Mouse (Mus musculus): ENCODE measurements around the gene Vasn. TPM values are rescaled to one million over a fixed set of nuclear protein-coding genes. Genes with fewer than 3 reads are reported as not detected.

Gene Vasn
- polyA plus RNA-seq, 1 experiment from 2014 or later, result 18.0 TPM

DNA sequence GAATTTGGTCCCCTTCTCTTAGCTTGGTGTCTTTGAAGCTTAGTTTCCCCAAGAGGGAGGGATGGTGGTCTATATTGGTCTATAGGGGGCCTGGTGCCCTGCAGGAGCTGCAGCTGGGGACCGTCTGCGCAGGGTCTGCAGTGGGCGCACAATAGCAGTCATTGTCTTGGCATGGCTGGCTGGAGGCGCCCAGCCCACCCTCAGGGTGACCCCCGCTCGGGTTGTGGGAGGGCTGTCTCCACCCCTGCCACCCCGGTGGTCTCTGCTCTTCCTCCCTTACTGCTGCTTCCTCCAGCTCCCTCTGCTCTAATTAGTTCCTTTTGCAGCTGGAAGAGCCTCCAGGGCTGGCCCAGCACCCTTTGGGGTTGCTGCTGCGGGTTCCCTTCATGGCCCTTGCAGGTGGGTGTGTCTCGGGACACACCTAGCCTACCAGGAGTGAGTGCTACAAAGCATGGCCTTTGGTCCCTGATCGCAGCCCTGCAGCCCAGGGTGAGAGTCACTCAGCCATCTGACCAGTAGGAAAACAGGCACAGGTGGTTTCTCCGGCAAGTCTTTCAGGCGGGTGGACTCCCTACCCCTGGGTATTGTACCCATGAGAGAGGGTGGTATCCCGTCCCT lies 34.1 kb upstream of the Vasn start:
- Histone ChIP-seq H3K9ac (replicated peaks; ENCODE audit: low read depth) (no peak overlapping the region), H3K4me3 (ENCODE audit: low read depth, low read length) (no peak overlapping the region), H3K4me2 (replicated peaks; ENCODE audit: low read depth, low read length) (no peak overlapping the region), H3K27me3 (replicated peaks; ENCODE audit: insufficient read depth, low read length) (no peaks in the 10 kb centered on the region), H3K4me1 (ENCODE audit: insufficient read depth, low read depth, low read length) (peaks cover 28% of the 10 kb centered on the region; the same call in 1 of the 2 replicates), H3K27ac (ENCODE audit: low read length) (peak overlapping the region; percentile 64), H3K9me3 (ENCODE audit: low read length) (no peaks in the 10 kb centered on the region), H3K36me3 (ENCODE audit: insufficient read depth, low read length) (no peaks in the 10 kb centered on the region)
- no peak for TF ChIP-seq CTCF (IDR thresholded peaks at IDR 0.05)
- no peak for TF ChIP-seq EP300 (IDR thresholded peaks at IDR 0.05)
- no peak for DNase-seq (ENCODE audit: low spot score)
- ATAC-seq, result no peak
- WGBS, result 60% methylated on average over 13 of the region's 13 CpGs

DNA sequence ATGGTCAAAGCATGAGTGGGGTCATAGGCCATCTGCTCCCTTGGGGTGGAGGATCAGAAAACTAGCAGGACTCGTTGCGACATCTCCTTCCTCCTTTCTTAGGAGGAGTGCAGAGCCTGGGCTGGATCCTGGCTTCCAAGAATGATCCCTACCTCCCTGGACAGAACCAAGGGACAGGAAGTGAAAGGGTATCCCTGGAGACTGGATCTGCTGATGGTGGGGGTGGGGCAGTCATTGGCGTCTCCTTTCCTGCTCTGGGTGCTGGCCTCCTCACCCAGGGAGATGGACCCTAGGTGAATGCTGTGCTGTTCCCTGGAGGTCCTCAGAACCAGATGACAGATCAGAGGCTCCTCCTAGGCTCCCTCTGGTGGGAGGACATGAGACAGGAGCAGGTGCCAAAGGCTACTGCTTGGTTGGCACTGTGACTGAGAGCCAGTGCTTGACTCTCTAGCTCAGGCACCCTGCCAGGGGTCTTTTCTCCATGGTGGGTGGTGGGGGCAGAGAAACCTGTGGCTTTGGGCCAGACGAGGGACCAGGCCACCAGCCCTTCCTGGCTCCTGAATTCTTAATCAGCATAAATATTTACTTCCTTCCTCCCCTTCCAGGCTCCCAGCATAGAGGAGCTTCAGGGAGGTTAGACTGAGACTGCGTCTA lies 33.2 kb upstream of the Vasn start:
- Histone ChIP-seq H3K27ac (ENCODE audit: low read length) (peak overlapping the region; percentile 64), H3K9me3 (ENCODE audit: low read length) (no peaks in the 10 kb centered on the region), H3K4me3 (ENCODE audit: low read depth, low read length) (no peak overlapping the region), H3K36me3 (ENCODE audit: insufficient read depth, low read length) (0 out of 2 replicates have a peak, but pooled peaks cover 5% of the 10 kb centered on the region), H3K4me1 (ENCODE audit: insufficient read depth, low read depth, low read length) (peaks cover 28% of the 10 kb centered on the region; the same call in 1 of the 2 replicates), H3K9ac (replicated peaks; ENCODE audit: low read depth) (no peak overlapping the region), H3K4me2 (replicated peaks; ENCODE audit: low read depth, low read length) (no peak overlapping the region), H3K27me3 (replicated peaks; ENCODE audit: insufficient read depth, low read length) (no peaks in the 10 kb centered on the region)
- 7% methylated on average over 5 of the region's 5 CpGs for WGBS
- ATAC-seq (peak; percentile 62), DNase-seq (ENCODE audit: low spot score) (peak; percentile 76)
- peak; percentile 78 for TF ChIP-seq CTCF (IDR thresholded peaks at IDR 0.05)
- peak; percentile 74 for TF ChIP-seq EP300 (IDR thresholded peaks at IDR 0.05)

GRCm38 (mm10) chr16:4607818-4608531 lies 31.8 kb upstream of the Vasn start:
- 40% methylated on average over 9 of the region's 9 CpGs for WGBS
- no peak overlapping the region for H3K4me3 ChIP-seq (ENCODE audit: low read depth, low read length)
- TF ChIP-seq EP300 (IDR thresholded peaks at IDR 0.05) (no peak), CTCF (IDR thresholded peaks at IDR 0.05) (peak; percentile 98)
- H3K36me3 ChIP-seq (ENCODE audit: insufficient read depth, low read length), result 0 out of 2 replicates have a peak, but pooled peaks cover 12% of the 10 kb centered on the region
- H3K9me3 ChIP-seq (ENCODE audit: low read length), result no peaks in the 10 kb centered on the region
- ATAC-seq, result peak; percentile 53
- DNase-seq (ENCODE audit: low spot score), result peak; percentile 89
- H3K4me2 ChIP-seq (replicated peaks; ENCODE audit: low read depth, low read length), result no peak overlapping the region
- H3K9ac ChIP-seq (replicated peaks; ENCODE audit: low read depth), result no peak overlapping the region
- H3K4me1 ChIP-seq (ENCODE audit: insufficient read depth, low read depth, low read length), result peaks cover 26% of the 10 kb centered on the region; the same call in 1 of the 2 replicates
- H3K27ac ChIP-seq (ENCODE audit: low read length), result 0 out of 2 replicates have a peak overlapping the region, but pooled peaks have one; percentile 32
- no peaks in the 10 kb centered on the region for H3K27me3 ChIP-seq (replicated peaks; ENCODE audit: insufficient read depth, low read length)

DNA sequence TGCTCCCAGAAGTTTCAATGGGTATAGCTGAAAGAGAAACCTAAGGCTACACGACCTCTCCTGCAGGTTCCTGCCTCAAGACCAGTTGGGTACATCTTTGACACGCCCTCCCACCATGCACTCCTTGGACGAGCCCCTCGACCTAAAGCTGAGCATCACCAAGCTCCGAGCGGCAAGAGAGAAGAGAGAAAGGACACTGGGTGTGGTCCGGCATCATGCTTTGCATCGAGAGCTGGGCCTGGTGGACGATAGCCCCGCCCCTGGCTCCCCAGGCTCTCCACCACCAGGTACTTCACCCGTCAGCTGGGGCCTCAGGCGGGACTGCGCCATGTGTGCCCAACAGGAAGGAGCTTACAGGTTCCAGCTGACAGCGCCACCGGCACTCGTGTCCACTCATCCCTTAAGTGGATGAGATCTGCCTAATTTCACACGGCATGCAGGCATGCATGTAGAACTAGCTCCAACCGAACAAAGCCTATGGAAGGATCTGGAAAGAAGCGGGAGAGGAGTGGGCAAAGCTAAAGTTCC lies 31.1 kb upstream of the Vasn start:
- Histone ChIP-seq H3K36me3 (ENCODE audit: insufficient read depth, low read length) (0 out of 2 replicates have a peak, but pooled peaks cover 13% of the 10 kb centered on the region), H3K4me3 (ENCODE audit: low read depth, low read length) (no peak overlapping the region), H3K9ac (replicated peaks; ENCODE audit: low read depth) (no peak overlapping the region), H3K27me3 (replicated peaks; ENCODE audit: insufficient read depth, low read length) (no peaks in the 10 kb centered on the region), H3K4me2 (replicated peaks; ENCODE audit: low read depth, low read length) (no peak overlapping the region), H3K27ac (ENCODE audit: low read length) (no peak overlapping the region), H3K9me3 (ENCODE audit: low read length) (no peaks in the 10 kb centered on the region), H3K4me1 (ENCODE audit: insufficient read depth, low read depth, low read length) (peaks cover 22% of the 10 kb centered on the region; the same call in 1 of the 2 replicates)
- ATAC-seq (peak; percentile 14; the same call in 1 of the 2 replicates), DNase-seq (ENCODE audit: low spot score) (no peak)
- TF ChIP-seq EP300 (IDR thresholded peaks at IDR 0.05) (no peak), CTCF (IDR thresholded peaks at IDR 0.05) (no peak)
- 62% methylated on average over 17 of the region's 19 CpGs for WGBS

GRCm38 (mm10) chr16:4611193-4611592 lies 28.5 kb upstream of the Vasn start:
- 0 out of 2 replicates have a peak, but pooled peaks cover 17% of the 10 kb centered on the region for H3K36me3 ChIP-seq (ENCODE audit: insufficient read depth, low read length)
- TF ChIP-seq EP300 (IDR thresholded peaks at IDR 0.05), result no peak
- no peak for TF ChIP-seq CTCF (IDR thresholded peaks at IDR 0.05)
- no peaks in the 10 kb centered on the region for H3K9me3 ChIP-seq (ENCODE audit: low read length)
- WGBS, result 76% methylated on average over 5 of the region's 5 CpGs
- ATAC-seq (no peak), DNase-seq (ENCODE audit: low spot score) (no peak)
- no peak overlapping the region for H3K4me3 ChIP-seq (ENCODE audit: low read depth, low read length)
- H3K27ac ChIP-seq (ENCODE audit: low read length), result no peak overlapping the region
- H3K27me3 ChIP-seq (replicated peaks; ENCODE audit: insufficient read depth, low read length), result no peaks in the 10 kb centered on the region
- H3K4me2 ChIP-seq (replicated peaks; ENCODE audit: low read depth, low read length), result no peak overlapping the region
- peaks cover 5% of the 10 kb centered on the region; the same call in 1 of the 2 replicates for H3K4me1 ChIP-seq (ENCODE audit: insufficient read depth, low read depth, low read length)
- no peak overlapping the region for H3K9ac ChIP-seq (replicated peaks; ENCODE audit: low read depth)

DNA sequence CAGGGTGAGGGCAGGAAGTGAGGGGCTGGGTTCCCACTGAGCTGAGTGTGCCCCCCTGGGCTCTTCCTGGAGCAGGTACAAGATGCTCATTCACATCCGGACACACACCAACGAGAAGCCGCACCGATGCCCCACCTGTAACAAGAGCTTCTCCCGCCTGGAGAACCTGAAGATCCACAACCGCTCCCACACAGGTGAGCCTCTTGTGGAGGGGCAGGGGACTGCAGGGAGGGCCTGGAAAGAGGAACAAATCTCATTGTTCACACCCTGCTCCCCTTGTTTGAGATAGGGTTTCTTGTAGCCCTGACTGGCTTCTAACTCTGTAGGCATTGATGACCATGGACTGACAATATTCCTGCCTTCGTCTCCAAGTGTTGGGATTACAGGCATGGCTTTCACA lies 28.1 kb upstream of the Vasn start:
- Histone ChIP-seq H3K4me1 (ENCODE audit: insufficient read depth, low read depth, low read length) (peaks cover under 1% of the 10 kb centered on the region; the same call in 1 of the 2 replicates), H3K9me3 (ENCODE audit: low read length) (no peaks in the 10 kb centered on the region), H3K27me3 (replicated peaks; ENCODE audit: insufficient read depth, low read length) (no peaks in the 10 kb centered on the region), H3K27ac (ENCODE audit: low read length) (no peak overlapping the region), H3K4me2 (replicated peaks; ENCODE audit: low read depth, low read length) (no peak overlapping the region), H3K36me3 (ENCODE audit: insufficient read depth, low read length) (0 out of 2 replicates have a peak, but pooled peaks cover 17% of the 10 kb centered on the region), H3K4me3 (ENCODE audit: low read depth, low read length) (no peak overlapping the region), H3K9ac (replicated peaks; ENCODE audit: low read depth) (no peak overlapping the region)
- 83% methylated on average over 7 of the region's 7 CpGs for WGBS
- DNase-seq (ENCODE audit: low spot score) (no peak), ATAC-seq (no peak)
- TF ChIP-seq EP300 (IDR thresholded peaks at IDR 0.05), result no peak
- TF ChIP-seq CTCF (IDR thresholded peaks at IDR 0.05), result peak; percentile 45
